Mouse (Mus musculus) right cerebral cortex, postnatal 36 days (tissue): ENCODE measurements at regions not wholly inside any gene's neighbourhood (a gene's known extent, or its start where the extent isn't known, plus 50 kb on each side); places are given as distances from the start of the nearest gene placed in this dataset.

Experiments
- DNase-seq, 2 experiments: peaks; one replicate each; pipeline ENCODE4 v3.0.0; 2022; ENCODE audit warnings: low spot score in 2 of 2, mixed read lengths in 1 of 2

GRCm38 (mm10) chr13:116243272-116243784 is 66.2 kb downstream of the Isl1 start:
- no peak for DNase-seq

GRCm38 (mm10) chr13:116215101-116215500 is 94.4 kb downstream of the Isl1 start:
- no peak for DNase-seq

- no peak for DNase-seq
These were observed 95.4 kb downstream of the Isl1 start for GRCm38 (mm10) chr13:116213843-116214829.

GRCm38 (mm10) chr13:116201177-116201920 is 108.1 kb downstream of the Isl1 start:
- no peak for DNase-seq

GRCm38 (mm10) chr13:116187059-116187458 is 122.4 kb downstream of the Isl1 start:
- no peak for DNase-seq

- DNase-seq = no peak
These were observed 131.7 kb downstream of the Isl1 start for GRCm38 (mm10) chr13:116177781-116178180.

- DNase-seq = no peak
These were observed 134.5 kb downstream of the Isl1 start for GRCm38 (mm10) chr13:116174976-116175375.

GRCm38 (mm10) chr13:116173866-116174265 is 135.6 kb downstream of the Isl1 start:
- no peak for DNase-seq

- no peak for DNase-seq
These were observed 166.5 kb downstream of the Isl1 start for GRCm38 (mm10) chr13:116143022-116143421.

GRCm38 (mm10) chr13:116118664-116119063 is 190.8 kb downstream of the Isl1 start:
- DNase-seq = no peak

- no peak for DNase-seq
These were observed 198.3 kb downstream of the Isl1 start for GRCm38 (mm10) chr13:116111032-116111808.

- DNase-seq = no peak
These were observed 198.9 kb downstream of the Isl1 start for GRCm38 (mm10) chr13:116110578-116110977.

GRCm38 (mm10) chr13:116087541-116088308 is 221.8 kb downstream of the Isl1 start:
- no peak for DNase-seq

GRCm38 (mm10) chr13:116087140-116087539 is 222.3 kb downstream of the Isl1 start:
- no peak for DNase-seq

GRCm38 (mm10) chr13:116056976-116057647 is 252.4 kb downstream of the Isl1 start:
- DNase-seq = no peak

- DNase-seq = no peak
These were observed 253.3 kb downstream of the Isl1 start for GRCm38 (mm10) chr13:116056112-116056652.

GRCm38 (mm10) chr13:116036166-116036565 is 273.3 kb downstream of the Isl1 start:
- no peak for DNase-seq

- no peak for DNase-seq
These were observed 279.3 kb downstream of the Isl1 start for GRCm38 (mm10) chr13:116030152-116030720.

- DNase-seq = no peak
These were observed 280.9 kb downstream of the Isl1 start for GRCm38 (mm10) chr13:116028583-116028982.

- DNase-seq = no peak
These were observed 282.3 kb downstream of the Isl1 start for GRCm38 (mm10) chr13:116027147-116027546.
